Mouse (Mus musculus) midbrain, embryonic 10.5 days (tissue): ENCODE results near the gene Olfr679. TPM values are rescaled to one million over a fixed set of nuclear protein-coding genes. Genes with fewer than 3 reads are reported as not detected.
"Not testable (repeated sequence)": the region's sequence is repeated elsewhere in the genome, so short reads cannot be mapped to it uniquely, and the experiment has no call there.

Experiments
- DNase-seq: peaks from one replicate; pipeline ENCODE4 v3.0.0-alpha.2; 2017; ENCODE audit warnings: low spot score
- H3K27ac ChIP-seq: fragments of 300-500 bp; sonication (generic); replicated peaks from 2 replicates; pipeline ENCODE4 v1.5.1; 2016; ENCODE audit warnings: mild to moderate bottlenecking
- H3K27me3 ChIP-seq: fragments of 300-500 bp; sonication (generic); 2 replicates; pipeline ENCODE4 v1.6.1; 2016; ENCODE audit warnings: low read depth, mild to moderate bottlenecking; ENCODE audit not compliant: poor library complexity, severe bottlenecking
- H3K36me3 ChIP-seq: fragments of 300-500 bp; sonication (generic); 2 replicates; pipeline ENCODE4 v1.6.1; 2016; ENCODE audit warnings: mild to moderate bottlenecking, moderate library complexity
- H3K4me1 ChIP-seq: fragments of 300-500 bp; sonication (generic); 2 replicates; pipeline ENCODE4 v1.6.1; 2016
- H3K4me3 ChIP-seq: fragments of 300-500 bp; sonication (generic); 2 replicates; pipeline ENCODE4 v1.5.1; 2016; ENCODE audit warnings: mild to moderate bottlenecking, moderate library complexity
- H3K9me3 ChIP-seq: fragments of 300-500 bp; sonication (generic); replicated peaks from 2 replicates; pipeline ENCODE4 v1.6.1; 2016; ENCODE audit warnings: mild to moderate bottlenecking
- WGBS: fragments of 180-500 bp; shearing (Covaris S2); methylation state at CpG from one replicate; pipeline ENCODE4 v1.1.7; 2016; 5-methylcytosine and 5-hydroxymethylcytosine counted together
- polyA plus RNA-seq: library from polyadenylated mRNA; unstranded; fragments of >200 nt; fragmentation: Nextera tagmentation; extraction: Ambion mirVana; gene quantifications from 2 replicates; pipeline ENCODE4 v1.2.1, GENCODE M21; 2016

Gene Olfr679
- not detected in 2 replicates for polyA plus RNA-seq

DNA sequence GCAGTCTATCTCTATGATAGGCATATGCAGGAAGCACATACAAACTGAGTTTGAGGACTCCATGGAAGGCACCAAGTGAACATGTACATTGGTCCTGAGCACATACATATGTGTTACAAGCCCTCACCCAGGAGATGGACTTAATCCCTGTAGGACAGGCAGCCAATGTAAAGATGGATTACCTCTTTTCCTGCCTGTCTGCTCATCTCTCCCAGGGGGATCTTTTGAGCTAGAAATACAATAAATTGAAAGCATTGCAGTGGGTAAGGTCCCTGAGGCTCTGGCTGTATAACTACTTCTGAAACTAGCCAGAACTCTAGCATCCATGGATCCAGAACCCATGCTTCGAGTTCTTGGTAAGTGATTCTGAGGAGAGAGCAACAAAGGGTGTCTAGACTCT lies at the start of gene Olfr679:
TSS of gene Olfr679 (plus strand) at position 301 of the 400 bp plus-strand sequence.
- 79% methylated on average over 1 of the region's 1 CpGs for WGBS
- no peak for DNase-seq

DNA sequence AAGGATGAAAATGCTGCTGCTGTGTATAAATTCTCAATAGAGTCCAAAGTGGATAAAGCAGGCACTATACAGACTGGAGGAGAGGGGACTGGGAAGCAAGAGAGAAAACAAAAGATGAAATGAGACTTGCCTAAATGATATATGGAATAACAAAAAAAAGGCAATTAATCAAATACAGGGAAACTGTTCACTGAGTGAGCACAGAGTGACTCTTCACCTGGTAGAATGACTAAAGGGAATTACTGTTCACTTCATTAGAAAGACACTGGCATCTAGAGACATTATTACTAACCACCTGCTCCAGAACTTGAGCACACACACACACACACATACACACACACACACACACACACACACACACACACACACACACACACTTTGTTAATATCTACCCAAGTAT lies 48.6 kb upstream of the Olfr679 start, which contains the start of gene Olfr676:
TSS of gene Olfr676 (plus strand) at position 301 of the 400 bp plus-strand sequence.
- no peak within 1 kb of the TSS for H3K4me3 ChIP-seq
- no peaks in the 10 kb centered on the region for H3K36me3 ChIP-seq
- no peak for DNase-seq
- H3K27ac ChIP-seq: no peak within 1 kb of the TSS
- no peaks in the 10 kb centered on the region for H3K27me3 ChIP-seq
- no peaks in the 10 kb centered on the region for H3K4me1 ChIP-seq
- no peaks in the 10 kb centered on the region for H3K9me3 ChIP-seq

More for the DNA sequence above, at the start of gene Olfr679:
- H3K4me3 ChIP-seq: no peak within 1 kb of the TSS
- H3K9me3 ChIP-seq: no peaks in the 10 kb centered on the region
- H3K36me3 ChIP-seq: no peaks in the 10 kb centered on the region
- H3K27me3 ChIP-seq: no peaks in the 10 kb centered on the region
- no peaks in the 10 kb centered on the region for H3K4me1 ChIP-seq
- H3K27ac ChIP-seq: no peak within 1 kb of the TSS

DNA sequence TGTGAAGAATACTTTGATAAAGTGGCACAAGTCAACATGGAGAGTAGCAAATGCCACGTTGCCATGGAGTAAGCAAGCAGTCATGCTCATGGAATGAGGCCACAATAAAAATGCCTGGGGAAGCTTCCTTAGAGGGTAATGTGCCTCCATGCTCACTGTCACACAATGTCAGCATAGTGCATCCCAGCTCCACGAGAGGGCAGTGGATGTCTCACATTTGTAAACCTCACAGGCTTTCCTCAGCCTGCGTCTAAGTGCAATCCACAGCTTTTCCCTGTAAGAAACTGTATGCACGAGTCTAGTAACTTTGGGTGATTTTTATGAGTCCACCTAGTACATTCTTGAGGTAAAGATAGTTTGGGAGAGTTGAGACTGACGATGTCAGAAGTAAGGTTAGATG lies 47.2 kb upstream of the Olfr679 start:
- not testable (repeated sequence) for H3K27ac ChIP-seq, H3K9me3 ChIP-seq, H3K4me3 ChIP-seq, H3K36me3 ChIP-seq, H3K27me3 ChIP-seq, H3K4me1 ChIP-seq, DNase-seq
- 66% methylated on average over 5 of the region's 5 CpGs for WGBS

DNA sequence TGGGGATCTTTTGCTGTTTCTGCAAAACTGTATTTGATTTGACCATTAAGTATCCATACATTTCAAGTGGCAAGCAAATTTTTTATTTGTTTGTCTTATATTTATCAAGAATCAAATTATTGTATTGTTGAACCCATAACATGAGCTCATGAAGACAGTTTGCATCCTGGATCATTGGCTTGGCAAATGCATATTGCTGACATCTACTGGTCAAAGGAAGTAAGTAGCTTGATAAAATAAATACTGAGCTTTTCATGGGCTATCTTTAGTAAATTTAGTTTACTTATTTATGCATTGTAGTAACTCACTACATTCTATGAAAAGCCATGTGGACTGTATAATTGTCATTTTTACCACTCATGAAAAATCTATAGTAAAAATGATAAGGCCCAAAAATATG lies 22.1 kb upstream of the Olfr679 start:
- no peaks in the 10 kb centered on the region for H3K9me3 ChIP-seq
- no peaks in the 10 kb centered on the region for H3K27me3 ChIP-seq
- H3K4me1 ChIP-seq: no peaks in the 10 kb centered on the region
- no peak overlapping the region for H3K4me3 ChIP-seq
- DNase-seq: no peak
- H3K27ac ChIP-seq: no peak overlapping the region
- no peaks in the 10 kb centered on the region for H3K36me3 ChIP-seq

DNA sequence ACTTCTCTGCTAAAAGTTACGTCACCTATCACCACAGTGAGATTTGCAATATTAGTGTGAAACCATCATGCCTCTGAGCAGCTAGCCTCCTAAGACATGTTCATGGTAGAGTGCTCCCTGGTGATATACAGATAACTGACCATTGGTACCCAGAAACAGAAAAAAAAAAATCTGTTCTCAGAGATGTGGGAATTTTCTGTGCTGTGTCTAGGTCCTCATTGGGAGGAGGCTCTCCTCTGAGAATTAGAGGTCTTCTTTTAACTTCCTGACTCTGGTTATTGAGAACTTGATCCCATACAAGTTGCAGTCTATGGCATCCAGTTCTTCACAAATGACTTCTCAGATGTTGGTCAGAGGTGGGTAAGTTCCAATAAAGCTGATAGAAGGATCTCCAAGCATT lies 16.8 kb upstream of the Olfr679 start, which contains the start of gene Olfr678:
TSS of gene Olfr678 (plus strand) at position 301 of the 400 bp plus-strand sequence.
- H3K4me1 ChIP-seq: no peaks in the 10 kb centered on the region
- no peaks in the 10 kb centered on the region for H3K9me3 ChIP-seq
- 85% methylated on average over 1 of the region's 1 CpGs for WGBS
- no peaks in the 10 kb centered on the region for H3K36me3 ChIP-seq
- no peak within 1 kb of the TSS for H3K27ac ChIP-seq
- no peaks in the 10 kb centered on the region for H3K27me3 ChIP-seq
- DNase-seq: no peak
- H3K4me3 ChIP-seq: no peak within 1 kb of the TSS

DNA sequence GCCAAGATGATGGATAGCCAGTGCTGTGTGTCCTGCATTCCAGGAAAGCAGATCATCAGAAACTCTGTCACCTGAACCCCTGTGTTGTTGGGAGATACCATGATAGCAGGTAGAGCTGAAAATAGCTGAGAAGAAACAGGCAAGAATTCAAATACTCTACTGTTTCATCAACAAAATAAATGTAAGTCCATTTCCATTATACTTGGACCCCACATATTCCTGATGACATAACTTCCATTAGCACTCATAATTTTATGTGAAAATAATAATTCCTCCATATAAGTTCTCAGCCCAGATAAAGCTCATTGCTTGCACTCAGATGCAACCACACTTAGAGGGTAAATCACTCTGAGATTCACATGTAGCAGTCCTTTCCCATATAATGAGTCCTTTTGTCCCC lies 11.7 kb downstream of the Olfr679 start, which contains the start of gene Olfr680-ps1:
TSS of gene Olfr680-ps1 (minus strand) at position 101 of the 400 bp plus-strand sequence.
- H3K4me3 ChIP-seq, H3K4me1 ChIP-seq, DNase-seq, H3K27ac ChIP-seq, H3K27me3 ChIP-seq, H3K36me3 ChIP-seq, H3K9me3 ChIP-seq: not testable (repeated sequence)

DNA sequence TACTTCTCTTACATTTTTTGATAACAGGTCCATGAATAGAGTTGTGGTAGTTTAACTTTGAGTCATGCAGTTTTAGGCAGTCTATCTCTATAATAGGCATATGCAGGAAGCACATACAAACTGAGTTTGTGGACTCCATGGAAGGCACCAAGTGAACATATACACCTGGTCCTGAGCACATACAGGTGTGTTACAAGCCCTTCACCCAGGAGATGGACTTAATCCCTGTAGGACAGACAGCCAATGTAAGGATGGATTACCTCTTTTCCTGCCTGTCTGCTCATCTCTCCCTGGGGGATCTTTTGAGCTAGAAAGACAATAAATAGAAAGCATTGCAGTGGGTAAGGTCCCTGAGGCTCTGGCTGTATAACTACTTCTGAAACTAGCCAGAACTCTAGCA lies 35.5 kb downstream of the Olfr679 start, which contains the start of gene Olfr681:
TSS of gene Olfr681 (plus strand) at position 301 of the 400 bp plus-strand sequence.
- no peaks in the 10 kb centered on the region for H3K4me1 ChIP-seq
- no peak for DNase-seq
- H3K27ac ChIP-seq: no peak within 1 kb of the TSS

More for the DNA sequence above, 35.5 kb downstream of the Olfr679 start, which contains the start of gene Olfr681:
- Histone ChIP-seq H3K36me3 (no peaks in the 10 kb centered on the region), H3K27me3 (no peaks in the 10 kb centered on the region), H3K4me3 (no peak within 1 kb of the TSS), H3K9me3 (no peaks in the 10 kb centered on the region)

Other genes with a start within 250 kb of the Olfr679 start
- gene Usp17lb, start 238.6 kb upstream of the Olfr679 start, polyA plus RNA-seq: not detected in 2 replicates
- gene Usp17la, start 224.2 kb upstream of the Olfr679 start, polyA plus RNA-seq: not detected in 2 replicates
- not detected in 2 replicates for gene Olfr665, start 203.2 kb upstream of the Olfr679 start, polyA plus RNA-seq
- not detected in 2 replicates for gene Olfr666, start 185.3 kb upstream of the Olfr679 start, polyA plus RNA-seq
- gene Olfr667, start 159.7 kb upstream of the Olfr679 start, polyA plus RNA-seq: not detected in 2 replicates
- not detected in 2 replicates for gene Olfr668, start 153.1 kb upstream of the Olfr679 start, polyA plus RNA-seq
- gene Olfr669, start 147.0 kb upstream of the Olfr679 start, polyA plus RNA-seq: not detected in 2 replicates
- gene Olfr670, start 118.6 kb upstream of the Olfr679 start, polyA plus RNA-seq: not detected in 2 replicates
- gene Olfr671, start 102.1 kb upstream of the Olfr679 start, polyA plus RNA-seq: not detected in 2 replicates
- gene Olfr672, start 79.2 kb upstream of the Olfr679 start, polyA plus RNA-seq: not detected in 2 replicates
- gene Olfr675, start 52.7 kb upstream of the Olfr679 start, polyA plus RNA-seq: not detected in 2 replicates
- not detected in 2 replicates for gene Olfr676, start 48.5 kb upstream of the Olfr679 start, polyA plus RNA-seq
- gene Olfr677, start 29.8 kb upstream of the Olfr679 start, polyA plus RNA-seq: not detected in 2 replicates
- gene Olfr678, start 16.7 kb upstream of the Olfr679 start, polyA plus RNA-seq: not detected in 2 replicates
- not detected in 2 replicates for gene Olfr680-ps1, start 11.6 kb downstream of the Olfr679 start, polyA plus RNA-seq
- not detected in 2 replicates for gene Olfr681, start 35.6 kb downstream of the Olfr679 start, polyA plus RNA-seq
- not detected in 2 replicates for gene Olfr683, start 65.8 kb downstream of the Olfr679 start, polyA plus RNA-seq
- gene Olfr684, start 82.4 kb downstream of the Olfr679 start, polyA plus RNA-seq: not detected in 2 replicates
- not detected in 2 replicates for gene Olfr685, start 104.8 kb downstream of the Olfr679 start, polyA plus RNA-seq
- not detected in 2 replicates for gene Olfr686, start 126.3 kb downstream of the Olfr679 start, polyA plus RNA-seq
- gene Olfr688, start 206.9 kb downstream of the Olfr679 start, polyA plus RNA-seq: not detected in 2 replicates
- 0.02 TPM in 1 of 2 replicates, not detected in the other for gene Olfr689, start 230.0 kb downstream of the Olfr679 start, polyA plus RNA-seq